Mouse (Mus musculus): ENCODE results near the gene Rgl2.

GRCm38 (mm10) chr17:33979512-33980050, 50.2 kb downstream of the Rgl2 start:
- TF ChIP-seq E2F4 (IDR thresholded peaks at IDR 0.05; ENCODE audit: insufficient read depth) (no peak), POLR2A (IDR thresholded peaks at IDR 0.05; ENCODE audit: insufficient read length, low read depth) (no peak)

All from myocyte (in vitro differentiated cells).